Mouse (Mus musculus): ENCODE measurements around the gene Mllt6. TPM values are rescaled to one million over a fixed set of nuclear protein-coding genes. Genes with fewer than 3 reads are reported as not detected.
"Not testable (repeated sequence)": the region's sequence is repeated elsewhere in the genome, so short reads cannot be mapped to it uniquely, and the experiment has no call there.

The Mllt6 gene
- polyA plus RNA-seq, 1 experiment: 78.5 TPM

DNA sequence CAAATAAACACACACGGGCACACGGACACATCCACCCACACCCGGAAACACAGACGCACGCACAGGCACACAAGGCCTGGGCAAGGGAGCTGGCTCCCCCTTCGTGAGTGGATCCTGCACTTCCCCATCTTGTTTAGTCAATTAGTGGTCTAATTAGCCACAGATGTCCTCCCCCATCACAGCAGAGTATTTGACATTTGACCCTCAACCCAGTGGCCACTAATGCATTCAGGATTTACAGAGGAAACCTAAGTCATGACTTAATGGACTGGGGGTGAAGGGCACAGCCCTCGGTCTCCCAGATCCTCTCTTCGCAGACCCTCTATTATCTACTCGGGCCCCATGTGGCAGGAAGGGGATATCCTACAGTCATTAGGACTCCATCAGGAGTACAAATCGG, 70.5 kb downstream of the Mllt6 start:
- TF ChIP-seq POLR2A (IDR thresholded peaks at IDR 0.05; ENCODE audit: extremely low read depth, insufficient read depth, low read length) (no peak), CTCF (IDR thresholded peaks at IDR 0.05; ENCODE audit: extremely low read depth, insufficient read depth, low read length) (no peak)
- Histone ChIP-seq H3K4me3 (ENCODE audit: insufficient read depth, low read length) (no peak overlapping the region), H3K4me1 (ENCODE audit: control insufficient read depth, insufficient read depth, low read length) (peaks cover 2% of the 10 kb centered on the region; the same call in 1 of the 2 replicates), H3K27ac (ENCODE audit: insufficient read depth, low read length) (no peak overlapping the region)

DNA sequence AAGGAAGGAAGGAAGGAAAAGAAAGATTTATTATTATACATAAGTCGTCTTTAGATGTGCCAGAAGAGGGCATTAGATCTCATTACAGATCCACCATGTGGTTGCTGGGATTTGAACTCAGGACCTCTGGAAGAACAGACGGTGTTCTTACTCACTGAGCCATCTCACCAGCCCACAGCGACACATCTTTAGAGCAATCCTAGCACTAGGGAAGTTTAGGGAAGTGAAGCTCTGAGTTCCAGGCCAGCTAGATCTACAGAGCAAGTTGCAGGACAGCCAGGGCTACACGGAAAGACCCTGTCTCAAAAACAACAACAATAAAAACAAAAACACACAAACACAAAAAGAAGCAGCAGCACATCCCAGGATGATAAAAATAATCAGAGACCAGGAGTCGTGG, 71.6 kb downstream of the Mllt6 start:
- H3K4me3 ChIP-seq (ENCODE audit: insufficient read depth, low read length); H3K27ac ChIP-seq (ENCODE audit: insufficient read depth, low read length); H3K4me1 ChIP-seq (ENCODE audit: control insufficient read depth, insufficient read depth, low read length): not testable (repeated sequence)

Other genes starting within 250 kb of the Mllt6 start
- gene Arhgap23, start 247.9 kb upstream of the Mllt6 start, polyA plus RNA-seq (2012; rRNA removed): 70.2 and 71.5 TPM in 2 replicates
- gene 4933428G20Rik, start 163.1 kb upstream of the Mllt6 start, polyA plus RNA-seq (2012; rRNA removed): 0.06 TPM in 1 of 2 replicates, not detected in the other
- gene Srcin1, start 87.2 kb upstream of the Mllt6 start, polyA plus RNA-seq (2012; rRNA removed): 141 and 146 TPM in 2 replicates
- 89.5 and 95.2 TPM in 2 replicates for gene Epop, start 33.7 kb upstream of the Mllt6 start, polyA plus RNA-seq (2012; rRNA removed)
- 59.9 and 65.5 TPM in 2 replicates for gene Cisd3, start 22.4 kb downstream of the Mllt6 start, polyA plus RNA-seq (2012; rRNA removed)
- gene Pcgf2, start 37.1 kb downstream of the Mllt6 start, polyA plus RNA-seq (2012; rRNA removed): 64.1 and 72.2 TPM in 2 replicates
- gene Psmb3, start 40.0 kb downstream of the Mllt6 start, polyA plus RNA-seq (2012; rRNA removed): 249 and 256 TPM in 2 replicates
- gene Pip4k2b, start 81.3 kb downstream of the Mllt6 start, polyA plus RNA-seq (2012; rRNA removed): 64.7 and 67.2 TPM in 2 replicates
- gene Cwc25, start 103.1 kb downstream of the Mllt6 start, polyA plus RNA-seq (2012; rRNA removed): 16.4 TPM in 2 replicates
- 0.76 and 1.6 TPM in 2 replicates for gene 1700001P01Rik, start 112.5 kb downstream of the Mllt6 start, polyA plus RNA-seq (2012; rRNA removed)
- 287 and 301 TPM in 2 replicates for gene Rpl23, start 119.0 kb downstream of the Mllt6 start, polyA plus RNA-seq (2012; rRNA removed)
- gene Lasp1, start 135.6 kb downstream of the Mllt6 start, polyA plus RNA-seq (2012; rRNA removed): 130 and 132 TPM in 2 replicates
- gene B230217C12Rik, start 177.4 kb downstream of the Mllt6 start, polyA plus RNA-seq (2012; rRNA removed): 122 and 130 TPM in 2 replicates
- 1.3 and 1.6 TPM in 2 replicates for gene Fbxo47, start 220.7 kb downstream of the Mllt6 start, polyA plus RNA-seq (2012; rRNA removed)

Measured in cortical plate, adult 2 months (tissue).